Mouse (Mus musculus): Measurements from ENCODE around the gene Snx21.

- no peak for TF ChIP-seq MAX (IDR thresholded peaks at IDR 0.05; ENCODE audit: low read depth)
- TF ChIP-seq CEBPB (IDR thresholded peaks at IDR 0.05; ENCODE audit: insufficient read depth, poor library complexity, severe bottlenecking): no peak
- no peak for TF ChIP-seq TCF3 (IDR thresholded peaks at IDR 0.05; ENCODE audit: insufficient read length, low read depth)
- TF ChIP-seq POLR2A (IDR thresholded peaks at IDR 0.05; ENCODE audit: insufficient read length, low read depth): no peak
- TF ChIP-seq E2F4 (IDR thresholded peaks at IDR 0.05; ENCODE audit: insufficient read depth): no peak
- TF ChIP-seq USF1 (IDR thresholded peaks at IDR 0.05; ENCODE audit: low read depth): no peak
- TF ChIP-seq POLR2AphosphoS2 (IDR thresholded peaks at IDR 0.05; ENCODE audit: insufficient read length, low read depth): no peak
- no peak for TF ChIP-seq REST (IDR thresholded peaks at IDR 0.05; ENCODE audit: insufficient read depth, insufficient read length)
- no peak for TF ChIP-seq MYOG (IDR thresholded peaks at IDR 0.05; ENCODE audit: control insufficient read depth in 1 of 3, insufficient read depth in 1 of 3, insufficient read length in 2 of 3, low read depth in 2 of 3)
- no peak for TF ChIP-seq TCF12 (IDR thresholded peaks at IDR 0.05; ENCODE audit: insufficient read depth, poor library complexity, severe bottlenecking)
These were observed 19.8 kb upstream of the Snx21 start for GRCm38 (mm10) chr2:164765841-164766240.

Measured in myocyte (in vitro differentiated cells).